ENCODE assay signal across 18 mouse cellular contexts in genomic region chr7:110915913-110916312, GRCm38 (mm10). TPM values are rescaled to one million over a fixed set of nuclear protein-coding genes. Genes with fewer than 3 reads are reported as not detected.
A peak's percentile ranks its signal among the peaks of the same experiment; 100 is the strongest.
DNase-seq lines count a peak whose midpoint lies in the region; ATAC-seq and TF ChIP-seq lines count a peak whose summit lies in the region.
"Had no signal": no experiment of that assay in that cellular context is flagged by ENCODE, and none has a peak within 500 bp of the region (broad histone marks: within the 10 kb centered on the region; RNA-seq: fewer than 3 reads in every experiment).

No protein-coding gene starts in this region.

- TF ChIP-seq CTCF in MEL (IDR thresholded peaks at IDR 0.05 in 2 of 3, conservative IDR thresholded peaks at IDR 0.05 in 1 of 3; ENCODE audit: control insufficient read depth in 1 of 3, insufficient read depth in 1 of 3, low read depth in 2 of 3, low read length in 3 of 3, poor library complexity in 1 of 3, severe bottlenecking in 1 of 3), result no peak
- no peak for TF ChIP-seq CTCF in thymus, adult 2 months (IDR thresholded peaks at IDR 0.05; ENCODE audit: borderline replicate concordance, control insufficient read depth, extremely low read depth, insufficient read depth, low read length, poor library complexity)

- WGBS in lung, embryonic 16.5 days, result 32% methylated on average over 7 of the region's 7 CpGs
- WGBS in liver, embryonic 13.5 days (ENCODE audit: insufficient replicate concordance), result 31% methylated on average over 7 of the region's 7 CpGs
- WGBS in hindbrain, embryonic 16.5 days, result 83% methylated on average over 7 of the region's 7 CpGs
- WGBS in thymus, adult 2 months, result 77% methylated on average over 7 of the region's 7 CpGs

- TF ChIP-seq POLR2A in MEL (IDR thresholded peaks at IDR 0.05; ENCODE audit: control insufficient read depth in 1 of 2, insufficient read depth in 1 of 2, low read depth in 1 of 2, low read length in 2 of 2, poor library complexity in 1 of 2), result no peak
- TF ChIP-seq POLR2A in thymus, adult 2 months (IDR thresholded peaks at IDR 0.05; ENCODE audit: control insufficient read depth, extremely low read depth, insufficient read depth, low read length, poor library complexity), result no peak

- TF ChIP-seq RAD21 in MEL (IDR thresholded peaks at IDR 0.05; ENCODE audit: low read depth, low read length), result no peak

- H3K79me2 ChIP-seq in MEL (ENCODE audit: control insufficient read depth, insufficient read depth, low read length, poor library complexity), result no peaks in the 10 kb centered on the region

- no peak for DNase-seq in lung, postnatal 10 days
- DNase-seq in MEL (ENCODE audit: low read depth, low spot score) (no peak), ZHBTc4 (ENCODE audit: low read depth, low spot score) (peak; percentile 34)
- no peak for DNase-seq in liver, embryonic 13.5 days
- DNase-seq in thymus, adult 2 months, result no peak
- DNase-seq: adrenal gland, adult 2 months; cerebellum, postnatal 10 days; right cerebral cortex, postnatal 25 days; thymus, postnatal 14 days had no signal

- H3K4me3 ChIP-seq in lung, embryonic 16.5 days (ENCODE audit: low read length), result no peak overlapping the region
- no peak overlapping the region for H3K4me3 ChIP-seq in MEL (ENCODE audit: control insufficient read depth in 1 of 2, insufficient read depth in 1 of 2, low read depth in 2 of 2, low read length in 2 of 2)
- no peak overlapping the region for H3K4me3 ChIP-seq in liver, embryonic 13.5 days (replicated peaks)
- H3K4me3 ChIP-seq in hindbrain, embryonic 16.5 days (ENCODE audit: low read length), result no peak overlapping the region
- H3K4me3 ChIP-seq in thymus, adult 2 months (ENCODE audit: control insufficient read depth, insufficient read depth, low read length), result no peak overlapping the region
- H3K4me3 ChIP-seq: embryonic facial prominence, embryonic 10.5 days; heart, embryonic 13.5 days; neural tube, embryonic 13.5 days had no signal

- ATAC-seq in lung, embryonic 16.5 days (ENCODE audit: low read depth), result peak; percentile 33; the same call in 1 of the 2 replicates
- no peak for ATAC-seq in liver, embryonic 13.5 days (ENCODE audit: low read depth)
- ATAC-seq in hindbrain, embryonic 16.5 days, result no peak
- ATAC-seq: forebrain, embryonic 14.5 days had no signal

- H3K4me2 ChIP-seq in lung, embryonic 16.5 days (ENCODE audit: low read depth, low read length), result no peak overlapping the region
- H3K4me2 ChIP-seq in liver, embryonic 13.5 days, result no peak overlapping the region
- H3K4me2 ChIP-seq in hindbrain, embryonic 16.5 days (ENCODE audit: low read length), result no peak overlapping the region
- H3K4me2 ChIP-seq: heart, embryonic 13.5 days; neural tube, embryonic 13.5 days had no signal

- no peak overlapping the region for H3K9ac ChIP-seq in lung, embryonic 16.5 days (ENCODE audit: low read length)
- H3K9ac ChIP-seq in MEL (ENCODE audit: control insufficient read depth, low read depth, low read length, poor library complexity, severe bottlenecking), result no peak overlapping the region
- peak overlapping the region; percentile 4; the same call in 1 of the 2 replicates for H3K9ac ChIP-seq in liver, embryonic 13.5 days
- no peak overlapping the region for H3K9ac ChIP-seq in hindbrain, embryonic 16.5 days (ENCODE audit: low read depth, low read length)
- H3K9ac ChIP-seq: heart, embryonic 13.5 days; neural tube, embryonic 13.5 days had no signal

- no peaks in the 10 kb centered on the region for H3K9me3 ChIP-seq in lung, embryonic 16.5 days (ENCODE audit: control insufficient read depth, low read length)
- H3K9me3 ChIP-seq in MEL (replicated peaks; ENCODE audit: insufficient read depth, low read length), result no peaks in the 10 kb centered on the region
- H3K9me3 ChIP-seq in liver, embryonic 13.5 days (replicated peaks), result no peaks in the 10 kb centered on the region
- no peaks in the 10 kb centered on the region for H3K9me3 ChIP-seq in hindbrain, embryonic 16.5 days (ENCODE audit: control insufficient read depth, low read length)
- H3K9me3 ChIP-seq: embryonic facial prominence, embryonic 10.5 days; G1E; heart, embryonic 13.5 days; neural tube, embryonic 13.5 days had no signal

- H3K36me3 ChIP-seq in lung, embryonic 16.5 days (ENCODE audit: control insufficient read depth, insufficient read depth, low read length), result no peaks in the 10 kb centered on the region
- H3K36me3 ChIP-seq in MEL (ENCODE audit: control insufficient read depth in 1 of 2, insufficient read depth in 2 of 2, low read length in 2 of 2), result peaks cover 0 to 24% of the 10 kb centered on the region in 2 experiments; a peak in 2 of 4 replicates
- no peaks in the 10 kb centered on the region for H3K36me3 ChIP-seq in liver, embryonic 13.5 days
- no peaks in the 10 kb centered on the region for H3K36me3 ChIP-seq in hindbrain, embryonic 16.5 days (ENCODE audit: control insufficient read depth, insufficient read depth, low read length)
- H3K36me3 ChIP-seq in thymus, adult 2 months (ENCODE audit: control insufficient read depth, insufficient read depth, low read length), result no peaks in the 10 kb centered on the region
- H3K36me3 ChIP-seq: embryonic facial prominence, embryonic 10.5 days; G1E; heart, embryonic 13.5 days; neural tube, embryonic 13.5 days had no signal

- H3K4me1 ChIP-seq in lung, embryonic 16.5 days (replicated peaks; ENCODE audit: control insufficient read depth, insufficient read depth, low read length), result peaks cover 5% of the 10 kb centered on the region; the same call in 1 of the 2 replicates
- H3K4me1 ChIP-seq in MEL (ENCODE audit: control insufficient read depth in 1 of 2, insufficient read depth in 2 of 2, low read length in 2 of 2), result peaks cover 11 to 39% of the 10 kb centered on the region in 2 experiments
- peaks cover 92% of the 10 kb centered on the region for H3K4me1 ChIP-seq in liver, embryonic 13.5 days (replicated peaks)
- H3K4me1 ChIP-seq in hindbrain, embryonic 16.5 days (ENCODE audit: control insufficient read depth, insufficient read depth, low read depth, low read length), result no peaks in the 10 kb centered on the region
- peaks cover 13% of the 10 kb centered on the region for H3K4me1 ChIP-seq in thymus, adult 2 months (replicated peaks; ENCODE audit: control insufficient read depth, insufficient read depth, low read length)

- H3K27ac ChIP-seq in lung, embryonic 16.5 days (ENCODE audit: low read length), result no peak overlapping the region
- H3K27ac ChIP-seq in MEL (ENCODE audit: control insufficient read depth, low read depth, low read length), result no peak overlapping the region
- peak overlapping the region; percentile 81 for H3K27ac ChIP-seq in liver, embryonic 13.5 days
- no peak overlapping the region for H3K27ac ChIP-seq in hindbrain, embryonic 16.5 days (ENCODE audit: low read depth, low read length)
- H3K27ac ChIP-seq in thymus, adult 2 months (ENCODE audit: control insufficient read depth, insufficient read depth, low read length), result no peak overlapping the region
- H3K27ac ChIP-seq: embryonic facial prominence, embryonic 10.5 days; heart, embryonic 13.5 days; neural tube, embryonic 13.5 days had no signal

- H3K27me3 ChIP-seq in lung, embryonic 16.5 days (ENCODE audit: control insufficient read depth, insufficient read depth, low read depth, low read length), result no peaks in the 10 kb centered on the region
- H3K27me3 ChIP-seq in MEL (ENCODE audit: control insufficient read depth in 1 of 2, insufficient read depth in 2 of 2, low read length in 2 of 2), result no peaks in the 10 kb centered on the region
- no peaks in the 10 kb centered on the region for H3K27me3 ChIP-seq in liver, embryonic 13.5 days
- H3K27me3 ChIP-seq in hindbrain, embryonic 16.5 days (replicated peaks; ENCODE audit: control insufficient read depth, insufficient read depth, low read length), result no peaks in the 10 kb centered on the region
- H3K27me3 ChIP-seq in thymus, adult 2 months (ENCODE audit: control insufficient read depth, insufficient read depth, low read length), result no peaks in the 10 kb centered on the region
- H3K27me3 ChIP-seq: heart, embryonic 13.5 days; neural tube, embryonic 13.5 days had no signal

- TF ChIP-seq EP300 in MEL (IDR thresholded peaks at IDR 0.05; ENCODE audit: low read depth in 1 of 2, low read length in 2 of 2), result no peak

TF ChIP-seq in MEL, 35 proteins besides CTCF, POLR2A, EP300 and RAD21:
- TF ChIP-seq USF1 (IDR thresholded peaks at IDR 0.05; ENCODE audit: low read depth, low read length) (peak; percentile 62), MEF2A (IDR thresholded peaks at IDR 0.05; ENCODE audit: extremely low read depth, insufficient replicate concordance, low read depth, low read length, poor library complexity, severe bottlenecking) (no peak), TAL1 (IDR thresholded peaks at IDR 0.05; ENCODE audit: low read length) (no peak), E2F4 (IDR thresholded peaks at IDR 0.05; ENCODE audit: borderline replicate concordance, low read depth, low read length) (no peak)

RNA-seq across cellular contexts. Expression of gene Lyve1, which starts 52.9 kb away (rescaled TPM):
- 67.3 and 72.5 TPM in 2 replicates for polyA plus RNA-seq in lung, embryonic 16.5 days (2015; fragmentation: Nextera tagmentation; extraction: Ambion mirVana)
- total RNA-seq in MEL (2012; rRNA removed), result not detected in 2 replicates
- polyA plus RNA-seq in MEL (2012; ENCODE audit: insufficient read depth in 1 of 2, insufficient read length in 2 of 2, low read depth in 1 of 2, low replicate concordance in 2 of 2, missing spikeins in 1 of 2), result not detected
- polyA plus RNA-seq in liver, embryonic 13.5 days (2015; fragmentation: Nextera tagmentation; extraction: Ambion mirVana), result 25.4 and 33.7 TPM in 2 replicates
- polyA plus RNA-seq in hindbrain, embryonic 16.5 days (2015; fragmentation: Nextera tagmentation; extraction: Ambion mirVana), result 5.6 and 6.6 TPM in 2 replicates
- 3.1 and 3.4 TPM in 2 replicates for polyA plus RNA-seq in thymus, adult 2 months (2012; rRNA removed)
- total RNA-seq: hematopoietic stem cell, adult 5-6 weeks; megakaryocyte-erythroid progenitor cell, adult 5-6 weeks had no signal
- polyA plus RNA-seq: G1E had no signal
